Mouse (Mus musculus): ENCODE measurements around the gene Cmah.

Gene Cmah

DNA sequence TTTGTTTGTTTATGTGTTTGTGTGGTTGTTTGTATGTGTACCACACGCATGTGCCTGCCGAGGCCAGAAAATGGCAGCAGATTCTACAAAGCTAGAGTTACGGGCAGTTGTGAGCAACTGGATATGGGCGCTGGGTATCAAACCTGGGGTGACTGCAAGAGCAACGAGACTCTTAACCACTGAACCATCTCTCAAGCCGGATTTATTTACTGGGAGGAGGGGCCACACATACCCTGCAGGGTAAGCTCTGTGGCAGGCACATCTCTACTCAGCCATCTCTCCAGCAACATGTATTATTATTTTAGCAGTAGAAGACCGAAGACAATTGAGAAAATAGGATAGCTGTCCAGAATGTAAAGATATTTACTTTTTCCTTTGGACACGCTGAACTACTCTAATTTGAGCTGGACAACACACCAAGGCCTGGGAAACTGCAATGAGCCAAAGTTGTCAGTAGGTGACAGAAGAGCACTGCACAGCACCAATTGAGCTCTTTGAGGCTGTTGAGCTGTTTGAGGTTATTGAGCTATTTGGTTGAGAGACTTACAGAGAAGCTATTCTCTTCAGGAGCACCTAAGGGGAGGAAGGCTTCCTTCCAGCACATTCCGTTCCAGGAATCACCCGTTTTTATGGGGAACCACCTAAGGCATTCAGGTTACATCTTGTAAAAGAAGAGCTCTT, 154.6 kb downstream of the Cmah start:
- ATAC-seq (ENCODE audit: low TSS enrichment): peak; percentile 98

DNA sequence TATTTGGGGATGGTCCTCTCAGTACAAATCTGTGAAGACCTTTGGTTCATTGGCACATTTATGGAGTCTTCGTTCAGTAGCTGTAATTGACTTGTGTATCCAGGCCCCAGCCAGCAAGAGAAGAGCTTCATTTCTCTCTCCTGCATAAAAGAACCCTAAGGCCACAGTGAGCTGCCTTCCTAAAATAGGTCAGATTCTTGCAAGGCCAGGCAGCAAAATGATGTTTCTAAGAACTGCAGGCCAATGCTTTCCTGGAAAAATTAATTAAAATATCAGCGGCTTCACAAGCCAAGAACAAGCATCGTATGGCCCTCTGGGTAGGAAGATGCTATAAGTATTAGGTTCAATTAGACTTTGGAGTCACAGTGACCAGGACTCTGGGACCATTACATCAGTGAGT, 156.5 kb downstream of the Cmah start:
- no peak for ATAC-seq (ENCODE audit: low TSS enrichment)

DNA sequence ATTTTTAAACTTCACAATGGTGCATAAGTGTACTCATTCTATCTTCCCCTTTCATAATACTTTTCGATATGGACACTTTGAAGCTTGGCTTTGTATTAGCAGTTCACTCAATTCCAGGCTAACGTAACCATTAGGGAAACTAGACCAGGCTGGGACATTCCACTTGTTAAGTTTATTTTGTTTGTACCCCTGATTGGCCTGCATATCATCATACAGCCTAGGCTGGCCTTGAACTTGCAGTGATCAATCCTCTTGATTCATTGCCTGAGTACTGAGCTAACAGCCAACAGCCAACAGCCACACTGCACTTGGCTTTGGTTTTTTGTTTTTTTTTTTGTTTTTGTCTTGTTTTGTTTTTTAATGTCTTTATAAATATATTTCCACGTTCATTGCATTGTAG, 157.6 kb downstream of the Cmah start:
- no peak for ATAC-seq (ENCODE audit: low TSS enrichment)

DNA sequence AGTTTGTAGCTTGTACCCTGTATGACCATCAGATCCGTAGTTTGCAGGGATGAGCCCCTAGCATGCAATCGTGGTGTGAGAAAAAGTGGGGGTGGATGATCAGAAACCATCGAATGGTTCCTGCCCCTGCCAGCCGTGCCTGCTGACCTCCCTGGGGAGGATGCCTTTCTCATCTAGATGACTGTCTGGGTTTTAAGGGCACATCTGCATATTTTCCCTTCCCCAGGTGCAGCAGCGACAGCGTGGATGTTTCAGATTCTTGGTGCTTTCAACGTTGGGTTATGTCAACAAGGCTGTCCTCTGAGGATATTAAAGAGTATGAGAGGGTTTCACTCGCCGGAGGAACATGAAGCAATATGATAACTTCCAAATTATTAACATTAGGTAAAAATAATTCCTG, 158.8 kb downstream of the Cmah start:
- no peak for ATAC-seq (ENCODE audit: low TSS enrichment)

DNA sequence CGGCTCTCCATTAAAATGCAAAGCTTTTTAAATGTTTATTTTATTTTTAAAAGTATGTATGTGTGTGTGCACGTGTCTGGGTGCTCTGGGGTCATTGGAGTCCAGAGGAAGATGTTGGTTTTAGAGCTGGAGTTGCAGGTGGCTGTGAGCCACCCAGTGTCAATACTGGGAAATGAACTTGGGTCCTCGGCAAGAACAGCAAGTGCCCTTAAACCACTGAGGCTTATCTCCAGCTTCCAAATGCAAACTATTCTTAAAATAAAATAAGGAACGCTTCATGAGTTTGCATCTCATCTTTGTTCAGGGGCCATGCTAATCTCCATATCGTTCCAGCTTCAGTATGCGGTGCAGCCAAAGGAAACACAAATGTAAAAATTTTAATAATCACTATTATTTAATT, 159.2 kb downstream of the Cmah start:
- ATAC-seq (ENCODE audit: low TSS enrichment): no peak

DNA sequence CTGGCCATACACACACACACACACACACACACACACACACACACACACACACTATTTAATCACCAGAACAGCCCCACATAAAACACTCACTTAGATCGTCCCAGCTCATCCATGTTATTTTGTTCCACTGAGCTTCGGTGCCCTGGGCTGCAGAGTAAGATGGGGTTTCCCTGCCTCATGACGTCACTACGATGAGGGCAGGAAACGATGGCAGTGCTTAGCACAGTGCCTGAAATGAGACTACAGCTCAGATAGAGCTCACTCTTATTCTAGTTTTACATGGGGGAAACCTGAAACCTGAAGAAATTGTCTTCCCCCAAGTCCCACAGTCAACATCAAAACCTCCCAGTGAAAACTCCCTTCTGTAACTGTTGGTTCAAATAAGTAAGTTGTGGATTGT, 159.9 kb downstream of the Cmah start:
- no peak for ATAC-seq (ENCODE audit: low TSS enrichment)

DNA sequence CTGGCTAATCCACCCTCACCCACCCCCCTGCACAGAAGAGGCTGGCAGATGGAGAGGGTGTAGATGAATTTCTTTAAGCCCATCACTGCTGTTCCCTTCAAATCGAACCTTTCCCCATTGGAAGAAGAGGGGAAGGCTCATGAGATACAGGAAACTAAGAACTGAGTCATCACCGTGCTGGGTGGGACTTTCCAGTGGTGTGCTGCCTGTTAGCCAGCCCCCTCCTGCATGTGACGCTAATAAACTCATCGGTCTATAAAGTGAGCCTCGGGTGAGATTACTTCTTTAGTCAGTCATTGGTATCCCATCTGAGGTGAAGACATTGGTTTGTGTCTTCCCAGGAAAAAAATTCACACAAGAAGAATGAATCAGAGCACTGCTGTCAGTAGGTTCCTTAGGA, 160.3 kb downstream of the Cmah start:
- ATAC-seq (ENCODE audit: low TSS enrichment): no peak

GRCm38 (mm10) chr13:24488526-24489070, 161.4 kb downstream of the Cmah start:
- ATAC-seq (ENCODE audit: low TSS enrichment): no peak

DNA sequence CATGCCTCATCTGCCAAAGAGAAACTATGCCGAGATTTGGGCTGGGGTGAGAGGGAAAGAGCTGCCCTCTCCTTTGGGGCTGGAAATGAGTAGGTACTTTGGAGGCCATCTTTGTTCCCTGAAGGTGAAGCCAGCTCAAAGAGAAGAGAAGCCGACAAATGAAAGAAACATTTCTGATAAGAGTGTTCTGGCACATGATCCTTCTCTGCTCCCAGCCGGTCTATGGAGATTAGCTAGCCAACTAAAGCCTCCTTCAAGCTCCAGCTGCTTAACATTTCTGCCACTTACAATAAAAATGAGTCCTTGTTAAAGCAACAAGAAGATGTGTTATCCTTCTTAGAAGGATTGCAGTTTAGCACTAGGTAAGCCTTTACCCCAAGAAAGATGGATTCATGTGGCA, 162.3 kb downstream of the Cmah start:
- no peak for ATAC-seq (ENCODE audit: low TSS enrichment)

- peak; percentile 61 for ATAC-seq (ENCODE audit: low TSS enrichment)
Measured at GRCm38 (mm10) chr13:24490041-24490440, 162.8 kb downstream of the Cmah start.

- no peak for ATAC-seq (ENCODE audit: low TSS enrichment)
Measured at GRCm38 (mm10) chr13:24491101-24491500, 163.9 kb downstream of the Cmah start.

DNA sequence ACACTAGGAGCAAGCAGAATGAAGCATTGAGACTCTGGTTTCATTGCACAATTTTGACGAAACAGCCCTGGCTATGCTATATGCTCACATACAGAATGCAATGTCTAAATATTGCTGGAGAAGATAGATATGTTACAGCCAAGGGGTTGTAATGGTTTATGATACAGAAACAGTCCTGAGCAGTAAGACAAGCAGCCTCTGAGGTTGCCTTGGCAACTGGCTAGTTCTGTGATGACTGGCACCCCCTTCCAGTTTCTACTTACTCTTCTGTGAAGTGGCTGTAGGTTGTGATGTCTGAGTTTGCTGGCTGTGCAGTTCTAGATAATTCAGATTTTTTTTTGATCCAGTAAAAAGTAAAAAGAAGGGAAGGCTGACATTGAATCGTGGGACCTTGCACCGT, 166.6 kb downstream of the Cmah start:
- peak; percentile 93 for ATAC-seq (ENCODE audit: low TSS enrichment)

GRCm38 (mm10) chr13:24496353-24496752, 169.1 kb downstream of the Cmah start:
- no peak for ATAC-seq (ENCODE audit: low TSS enrichment)

- no peak for ATAC-seq (ENCODE audit: low TSS enrichment)
Measured at GRCm38 (mm10) chr13:24497001-24497400, 169.8 kb downstream of the Cmah start.

DNA sequence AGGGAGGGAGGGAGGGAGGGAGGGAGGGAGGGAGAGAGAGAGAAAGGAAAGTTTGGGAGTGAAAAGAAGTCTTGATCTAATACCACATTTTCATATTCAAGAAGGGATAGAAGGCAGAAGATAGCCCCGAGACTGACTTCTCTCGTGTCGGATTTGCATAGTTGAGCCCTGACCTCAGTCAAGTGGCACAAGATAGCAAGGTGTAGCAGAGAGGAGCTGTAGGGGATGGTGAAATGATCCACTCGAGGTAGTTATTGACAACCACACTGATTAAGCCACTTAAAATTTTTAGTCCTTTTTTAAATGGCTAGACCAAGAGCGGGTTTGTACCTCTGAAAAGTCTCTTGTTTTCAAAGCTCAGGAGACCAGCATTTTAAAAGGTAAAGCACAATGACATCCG, 171.1 kb downstream of the Cmah start:
- no peak for ATAC-seq (ENCODE audit: low TSS enrichment)

DNA sequence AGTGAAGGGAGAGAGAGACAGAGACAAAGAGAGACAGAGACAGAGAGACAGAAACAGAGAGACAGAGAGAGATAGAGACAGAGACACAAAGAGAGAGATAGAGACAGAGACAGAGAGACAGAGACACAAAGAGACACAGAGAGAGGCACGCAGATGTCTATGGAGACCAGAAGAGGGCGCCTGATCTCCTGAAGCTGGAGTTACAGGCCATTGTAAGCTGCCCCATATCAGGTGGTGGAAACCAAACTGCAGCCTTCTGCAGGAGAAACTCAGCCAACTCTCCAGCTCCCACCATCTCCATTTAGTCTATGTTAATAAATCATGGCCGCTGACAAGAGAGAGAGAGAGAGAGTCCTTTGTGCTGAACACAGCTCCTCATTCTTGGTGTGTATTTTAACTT, 172.3 kb downstream of the Cmah start:
- ATAC-seq (ENCODE audit: low TSS enrichment): peak; percentile 92

- peak; percentile 73 for ATAC-seq (ENCODE audit: low TSS enrichment)
Measured at GRCm38 (mm10) chr13:24501179-24501905, 174.1 kb downstream of the Cmah start.

DNA sequence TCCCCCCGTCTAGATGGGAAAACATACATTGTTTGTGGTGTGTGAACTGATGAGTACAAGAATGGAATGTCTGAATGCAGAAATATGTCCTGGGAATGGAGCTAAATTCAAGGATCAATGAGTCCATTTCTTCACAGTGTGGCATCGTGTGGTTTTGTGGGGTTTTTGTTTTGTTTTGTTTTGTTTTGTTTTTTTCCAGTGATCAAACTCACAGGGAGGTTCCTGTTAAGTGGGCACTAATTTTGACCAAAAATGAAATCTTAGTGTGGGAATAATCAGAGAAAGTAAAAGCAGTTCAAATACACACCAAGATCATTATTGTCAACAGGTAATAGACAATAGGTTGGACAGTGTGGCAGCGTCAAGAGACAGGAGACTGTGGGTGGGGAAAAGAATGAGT, 174.7 kb downstream of the Cmah start:
- no peak for ATAC-seq (ENCODE audit: low TSS enrichment)

DNA sequence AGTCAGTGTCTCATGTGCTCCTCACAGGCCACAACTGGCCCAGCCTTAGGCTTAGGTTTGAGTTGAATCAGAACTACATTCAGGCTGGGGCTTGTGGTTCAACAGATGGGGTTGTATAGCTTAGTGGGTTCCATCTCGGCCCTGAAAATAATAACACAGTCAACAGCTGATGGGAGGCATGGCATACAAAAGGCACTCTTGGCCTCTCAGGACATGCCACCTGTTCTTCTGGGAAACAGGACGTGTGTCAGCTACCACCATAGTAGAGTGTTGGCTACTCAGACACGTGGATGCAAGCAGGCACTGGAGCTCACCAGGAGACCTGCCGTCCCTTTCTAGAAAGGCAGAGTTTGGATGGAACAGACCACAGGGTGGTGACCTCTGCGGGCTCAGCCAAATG, 178.6 kb downstream of the Cmah start:
- no peak for ATAC-seq (ENCODE audit: low TSS enrichment)

DNA sequence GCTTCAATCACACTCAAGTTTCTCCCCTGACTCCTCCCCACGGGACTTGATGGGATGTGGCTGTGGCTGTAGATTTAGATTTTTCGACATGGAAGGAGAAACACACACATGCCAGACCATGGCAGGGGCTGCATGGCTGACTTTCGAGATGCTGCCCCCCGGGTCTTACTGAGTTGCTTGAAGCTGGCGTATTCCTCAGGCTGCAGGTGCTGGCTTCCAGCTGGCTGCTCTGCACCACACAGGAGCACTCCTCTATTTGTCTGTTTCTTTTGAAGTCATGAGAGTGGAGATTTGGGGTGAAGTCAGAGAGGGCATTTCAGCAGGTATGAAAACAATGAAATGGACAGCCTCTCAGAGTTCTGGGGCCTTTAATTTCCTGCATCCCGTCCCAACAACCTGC, 180.0 kb downstream of the Cmah start:
- ATAC-seq (ENCODE audit: low TSS enrichment): no peak

DNA sequence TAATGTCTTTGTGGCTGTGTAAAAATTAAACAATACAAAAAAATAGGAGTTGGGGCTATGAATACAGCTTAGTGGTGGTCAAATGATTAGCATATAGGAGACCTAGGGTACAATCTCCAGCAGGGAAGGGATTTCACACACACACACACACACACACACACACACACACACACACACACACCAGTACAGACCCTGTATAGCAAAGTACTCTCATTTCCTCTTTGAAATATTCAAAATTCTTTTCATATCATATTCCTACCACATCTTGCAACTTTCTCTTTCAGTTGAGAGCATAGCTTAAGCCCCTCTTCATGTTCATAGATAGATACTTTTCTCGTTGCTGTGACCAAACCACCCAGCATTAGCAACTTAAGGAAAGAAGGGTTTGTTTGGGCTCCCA, 181.7 kb downstream of the Cmah start:
- no peak for ATAC-seq (ENCODE audit: low TSS enrichment)

GRCm38 (mm10) chr13:24511367-24511766, 184.2 kb downstream of the Cmah start:
- no peak for ATAC-seq (ENCODE audit: low TSS enrichment)

GRCm38 (mm10) chr13:24511932-24512520, 184.8 kb downstream of the Cmah start:
- ATAC-seq (ENCODE audit: low TSS enrichment): no peak
